Mouse (Mus musculus): ENCODE results near the gene Tut7.
"Not testable (repeated sequence)": the region's sequence is repeated elsewhere in the genome, so short reads cannot be mapped to it uniquely, and the experiment has no call there.

Tut7 gene

DNA sequence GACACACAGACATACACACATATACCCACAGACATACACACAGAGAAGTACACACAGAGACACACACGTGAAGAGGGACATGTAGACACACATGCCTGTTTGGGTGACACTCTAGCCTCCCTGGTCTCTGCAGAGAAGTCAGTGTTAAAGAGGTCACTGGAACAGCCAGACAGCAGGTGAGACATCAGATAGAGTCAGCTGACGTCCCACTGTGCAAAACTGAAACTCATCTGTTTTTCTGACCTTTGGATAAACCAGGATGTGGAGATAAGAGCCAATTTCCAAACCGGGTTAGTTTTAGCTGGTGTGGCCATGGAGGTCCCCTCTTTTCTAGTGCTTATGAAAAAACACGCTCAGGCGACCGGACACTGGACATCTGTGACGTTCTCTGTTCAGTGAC lies 9.5 kb upstream of the Tut7 start:
- DNase-seq = no peak

DNA sequence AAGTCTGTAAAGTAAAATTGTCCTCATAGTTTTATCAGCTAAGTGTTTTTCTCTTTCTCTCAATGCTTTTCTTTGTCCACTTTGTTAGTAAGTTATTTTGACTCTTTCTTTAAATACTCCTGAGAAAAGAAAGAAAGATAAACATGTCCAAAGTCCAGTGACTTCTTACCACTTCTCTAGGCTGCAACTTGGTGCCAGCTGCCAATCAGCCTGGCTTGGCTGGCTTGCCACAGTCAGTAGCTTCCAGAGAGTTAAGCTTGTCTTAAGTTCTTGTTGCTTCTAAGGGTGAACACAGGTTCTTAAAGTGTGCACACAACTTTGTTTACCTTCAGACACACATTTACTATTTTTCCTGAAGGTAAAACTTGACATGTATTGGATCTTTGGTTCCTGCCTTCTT lies 3.0 kb upstream of the Tut7 start:
- no peak for DNase-seq

DNA sequence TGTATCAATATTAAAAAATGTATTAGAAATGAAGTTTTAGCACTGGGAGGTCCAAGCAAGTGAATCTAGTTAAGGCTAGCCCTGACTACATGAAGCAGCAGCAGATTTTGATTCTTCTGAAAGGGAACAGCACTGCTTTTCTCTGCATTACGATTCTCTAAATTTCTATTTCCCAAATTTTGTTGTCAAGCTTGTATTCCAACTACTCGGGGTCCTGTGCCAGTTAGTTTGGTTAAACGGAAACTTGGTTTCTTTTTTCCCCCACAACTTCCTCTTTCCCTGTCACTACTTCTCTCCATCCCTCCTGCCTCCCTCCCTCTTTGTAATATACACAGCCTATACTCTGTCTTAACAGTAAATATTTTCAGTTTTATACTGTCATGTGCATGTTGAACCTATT lies 2.1 kb downstream of the Tut7 start:
- no peak for DNase-seq

DNA sequence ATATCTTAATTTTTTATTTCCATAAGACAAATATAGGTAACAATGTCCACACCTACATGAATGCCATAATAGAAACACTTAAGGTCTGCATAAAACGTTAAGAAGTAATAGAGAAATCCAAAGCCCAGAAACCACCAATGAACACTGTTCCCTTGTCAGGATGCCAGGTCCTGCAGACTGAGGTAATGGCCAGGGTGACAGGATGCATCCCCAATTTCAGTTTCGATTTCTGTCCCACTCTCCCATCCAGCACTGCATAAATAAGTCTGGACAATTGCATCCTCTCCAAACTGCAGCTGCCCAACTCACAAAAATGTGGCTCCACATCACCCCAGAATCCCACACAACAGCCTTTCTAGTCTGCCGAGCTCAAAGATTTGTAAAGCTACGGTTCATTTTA lies 2.8 kb downstream of the Tut7 start:
- DNase-seq = peak; percentile 44

DNA sequence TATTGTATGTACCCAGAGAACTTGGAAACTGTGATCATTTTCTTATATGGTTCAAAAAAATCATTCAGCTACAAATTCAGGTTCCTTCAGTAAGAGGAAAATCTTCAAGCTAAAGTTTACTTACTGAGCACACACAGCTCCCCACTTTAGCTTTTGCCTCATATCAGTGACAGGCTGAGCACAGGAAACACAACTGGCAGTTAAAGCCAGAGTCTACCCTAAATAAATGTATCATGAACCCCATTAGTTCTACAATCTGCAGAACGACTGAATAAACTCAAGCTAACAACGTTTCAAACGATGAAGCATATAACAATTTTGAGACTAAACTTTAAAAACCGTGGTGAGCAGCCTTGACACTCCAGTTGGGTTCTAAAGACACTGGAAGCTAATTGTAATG lies 5.6 kb downstream of the Tut7 start:
- no peak for DNase-seq

DNA sequence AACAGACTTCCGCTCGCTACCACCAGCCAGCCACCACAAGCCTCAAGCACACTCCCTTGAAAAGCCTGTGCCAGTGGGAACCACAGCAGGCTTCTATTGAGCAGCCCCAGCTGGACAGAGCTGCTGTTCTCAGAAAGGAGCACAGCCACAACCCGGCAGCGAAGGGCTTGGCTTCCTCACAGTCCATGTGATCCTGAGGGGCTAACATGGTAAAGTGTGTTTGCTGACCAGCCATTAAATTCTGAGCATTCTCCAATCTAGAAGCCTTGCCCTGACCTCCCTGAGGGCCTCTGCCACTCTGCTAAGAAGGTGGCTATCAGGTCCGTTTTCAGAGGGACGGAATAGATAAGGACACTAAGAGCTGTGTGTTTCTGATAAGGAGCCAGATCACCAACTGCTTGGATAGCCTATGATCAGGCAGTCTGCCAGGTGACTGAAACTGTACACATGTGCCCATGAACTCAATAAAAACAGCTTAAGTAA lies 8.8 kb downstream of the Tut7 start:
- peak; percentile 28 for DNase-seq

DNA sequence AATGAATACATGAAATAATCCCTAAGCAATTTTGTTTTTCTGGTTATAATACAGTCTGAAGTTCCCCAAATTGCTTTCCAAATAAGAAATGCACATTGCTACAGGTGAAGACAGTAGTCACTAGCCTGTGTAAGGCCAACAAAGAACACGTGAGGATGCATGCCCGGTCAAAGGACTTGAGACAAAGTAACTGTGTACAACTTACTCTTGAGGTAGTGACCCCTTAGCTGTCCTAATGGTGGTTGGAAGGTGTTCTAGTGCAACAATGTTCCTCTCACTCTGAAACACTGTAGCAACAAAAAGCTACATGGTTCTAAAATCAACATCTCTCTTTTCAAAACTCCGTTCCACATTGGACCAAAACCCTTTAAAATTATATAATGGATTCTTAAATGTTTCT lies 11.4 kb downstream of the Tut7 start:
- no peak for DNase-seq

DNA sequence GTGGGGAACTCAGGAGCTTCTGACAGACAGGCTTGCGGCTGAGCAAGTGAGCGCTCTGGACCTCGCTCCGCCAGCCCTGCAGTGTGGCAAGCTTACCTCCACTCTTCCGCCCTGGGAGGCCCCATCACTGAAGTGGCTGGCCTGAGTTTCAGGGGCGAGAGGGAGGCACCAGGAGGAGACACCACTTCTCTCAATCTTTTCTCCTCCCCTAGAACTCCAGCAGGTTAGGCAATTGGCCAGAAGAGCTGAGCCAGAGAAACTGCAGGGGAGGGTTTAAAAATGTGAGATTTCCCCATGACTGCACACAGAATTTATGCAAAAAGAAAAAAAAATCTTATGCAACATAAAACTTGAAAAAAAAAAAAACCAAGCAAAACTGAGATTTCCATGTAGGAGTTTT lies 21.9 kb downstream of the Tut7 start:
- no peak for DNase-seq

DNA sequence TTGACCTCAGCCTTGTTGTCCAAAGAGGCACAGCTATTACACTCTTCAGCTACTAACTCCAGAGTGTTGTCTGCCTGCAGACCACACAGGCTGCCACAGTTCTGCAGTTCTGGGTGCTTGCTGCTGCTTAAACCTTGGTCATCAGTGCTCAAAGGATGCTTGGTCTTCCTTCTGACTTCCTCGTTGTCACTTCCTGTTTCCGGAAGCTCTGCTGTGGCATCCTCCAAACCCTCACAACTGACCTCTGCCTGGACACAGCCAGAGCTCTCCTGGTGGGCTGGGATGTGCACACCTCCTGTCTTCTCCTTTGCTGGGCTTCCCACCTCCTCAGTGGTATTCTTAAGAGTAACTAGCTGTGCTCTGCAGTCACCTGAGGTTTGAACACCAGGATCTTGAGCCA lies 22.9 kb downstream of the Tut7 start:
- no peak for DNase-seq

DNA sequence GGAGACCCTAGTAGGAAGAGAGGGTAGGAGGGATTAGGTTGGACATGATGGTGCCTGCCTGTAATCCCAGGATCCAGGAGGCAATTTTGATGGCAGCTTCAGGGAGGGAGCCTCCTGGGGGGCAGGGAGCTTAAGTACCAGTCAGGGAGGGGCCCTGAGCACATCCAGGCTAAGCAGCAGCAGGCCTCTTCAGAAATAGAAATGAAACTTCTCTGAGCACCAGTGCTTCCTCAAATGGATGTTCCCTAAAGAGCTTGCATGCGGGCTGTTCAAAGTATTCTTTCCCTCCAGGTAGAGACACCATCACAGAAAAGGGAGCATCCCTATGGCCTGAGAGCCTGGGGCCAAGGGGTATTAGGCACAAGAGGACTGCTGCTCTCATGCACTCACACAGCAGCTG lies 24.6 kb downstream of the Tut7 start:
- DNase-seq = no peak

DNA sequence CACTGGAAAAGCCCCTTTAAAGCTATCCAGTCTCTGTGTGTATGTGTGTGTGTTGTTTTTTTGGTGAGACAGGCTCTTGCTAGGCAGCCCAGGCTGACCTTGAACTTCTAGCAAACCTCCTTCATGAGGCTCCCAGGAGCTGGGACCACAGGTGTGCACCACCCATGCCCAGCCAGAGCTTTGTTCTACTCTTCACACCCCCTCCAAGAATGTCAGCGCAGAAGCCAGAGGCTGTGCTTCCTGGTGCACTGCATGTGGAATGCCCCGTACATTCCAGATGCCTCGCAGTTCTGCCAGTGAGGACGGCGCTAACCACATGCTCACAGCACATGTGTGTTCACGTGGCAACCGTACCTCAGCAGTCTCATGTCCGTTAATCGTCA lies 26.5 kb downstream of the Tut7 start:
- DNase-seq = no peak

DNA sequence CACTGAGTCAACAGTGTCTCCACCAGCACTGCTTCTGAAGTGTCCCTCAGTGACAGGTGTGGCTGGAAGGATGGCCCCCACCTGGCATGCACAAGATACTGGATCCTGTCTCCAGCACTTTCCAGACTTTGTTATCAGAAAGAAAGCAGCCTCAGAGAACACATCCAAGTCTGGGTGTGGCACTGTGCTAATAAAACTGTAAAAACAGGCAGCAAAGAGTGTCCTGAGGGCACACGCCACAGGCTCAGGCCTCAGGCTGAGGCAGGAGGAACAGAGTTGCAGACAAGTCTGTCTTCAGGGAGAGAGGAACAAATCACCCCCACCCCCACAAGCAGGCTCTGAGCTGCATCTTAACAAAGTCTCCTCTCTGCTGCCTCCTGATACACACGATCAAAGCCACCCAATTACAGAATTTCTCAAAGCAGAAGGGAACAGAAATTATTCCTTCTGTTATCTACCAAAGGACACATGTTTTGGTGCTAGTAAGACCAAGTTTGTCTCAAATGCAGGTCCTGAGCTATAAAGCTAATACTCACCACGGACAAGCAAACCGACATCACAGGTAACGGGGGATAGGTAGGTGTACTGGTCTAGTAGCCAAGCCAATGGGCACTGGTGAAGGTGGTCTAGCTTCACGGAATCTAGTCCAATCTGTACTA lies 27.0 kb downstream of the Tut7 start:
- DNase-seq = no peak

DNA sequence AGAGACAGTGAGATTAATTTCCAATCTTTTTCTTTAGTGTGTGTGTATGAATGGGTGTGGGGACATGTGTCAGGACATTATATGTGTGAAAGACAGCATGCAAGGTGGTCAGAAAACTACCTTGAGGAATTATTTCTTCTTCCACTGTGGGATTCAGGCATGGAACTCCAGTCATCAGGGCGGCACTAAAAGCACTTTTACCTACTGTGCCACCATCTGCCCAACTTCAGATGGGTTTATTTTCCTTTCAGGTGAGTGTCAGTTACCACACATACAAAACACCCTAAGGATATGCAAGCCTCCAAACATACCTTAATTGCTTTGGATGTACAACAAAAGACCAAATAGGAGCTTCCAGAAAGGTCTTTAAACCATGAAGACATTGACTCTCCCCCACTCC lies 28.2 kb downstream of the Tut7 start:
- no peak for DNase-seq

DNA sequence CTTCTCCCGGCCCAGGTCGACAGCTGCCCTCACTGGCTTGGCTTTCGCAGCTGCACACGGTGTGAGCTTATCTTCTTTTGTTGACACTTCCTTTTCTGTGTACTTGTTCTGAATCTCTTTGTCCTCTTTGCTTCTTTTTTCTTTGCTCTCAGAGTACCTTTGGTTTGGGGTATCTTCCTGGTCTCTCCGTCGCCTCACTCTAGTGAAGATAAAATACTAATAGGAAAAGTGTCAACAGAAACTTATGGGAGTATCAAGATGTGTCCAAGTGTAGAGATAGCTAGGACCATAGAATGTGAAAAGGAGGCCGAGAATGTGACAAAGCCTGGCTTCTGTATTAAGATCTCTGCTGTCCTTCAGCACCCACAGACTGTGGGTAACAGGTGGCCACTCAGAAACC lies 40.8 kb downstream of the Tut7 start, which contains the start of gene Gm49354:
Gene Gm49354 (minus strand): TSS at position 101 of the 400 bp plus-strand sequence.
- no peak for DNase-seq

DNA sequence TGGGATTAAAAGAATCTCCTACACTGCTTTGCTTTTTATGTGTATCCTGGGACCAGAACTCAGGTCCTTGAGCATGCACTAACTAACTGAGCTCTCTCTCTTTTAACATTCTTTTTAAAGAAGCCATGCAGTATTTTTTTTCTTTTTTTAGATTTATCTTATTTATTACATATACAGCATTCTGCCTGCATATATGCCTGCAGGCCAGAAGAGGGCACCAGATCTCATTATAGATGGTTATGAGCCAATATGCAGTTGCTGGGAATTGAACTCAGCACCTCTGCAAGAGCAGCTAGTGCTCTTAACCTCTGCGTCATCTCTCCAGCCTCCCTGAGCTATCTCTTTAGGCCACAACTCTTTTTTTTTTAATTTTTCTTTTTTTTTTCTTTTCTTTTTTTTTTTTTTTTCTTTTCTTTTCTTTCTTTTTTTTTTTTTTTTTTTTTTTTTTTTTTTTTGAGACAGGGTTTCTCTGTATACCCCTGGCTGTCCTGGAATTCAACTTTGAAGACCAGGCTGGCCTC lies 43.1 kb downstream of the Tut7 start:
- DNase-seq = not testable (repeated sequence)

DNA sequence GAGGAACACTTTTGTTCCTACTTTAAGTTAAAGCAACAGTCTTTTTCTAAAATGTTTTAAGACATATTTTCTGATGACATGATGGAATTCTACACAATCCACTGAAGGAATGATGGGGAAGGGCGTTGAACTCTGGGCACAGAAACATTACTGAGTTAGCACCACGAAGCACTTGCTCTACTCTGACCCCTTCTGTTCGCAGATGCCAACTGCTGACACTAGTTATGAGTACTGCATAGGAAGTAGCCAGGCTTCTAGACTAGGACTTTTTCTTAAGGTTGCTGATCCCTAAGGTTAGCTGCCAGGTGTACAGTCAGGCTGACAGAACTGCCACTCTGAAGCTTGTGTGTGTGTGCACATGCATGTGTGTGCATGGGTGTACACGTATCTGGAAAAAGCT lies 43.7 kb downstream of the Tut7 start:
- no peak for DNase-seq

DNA sequence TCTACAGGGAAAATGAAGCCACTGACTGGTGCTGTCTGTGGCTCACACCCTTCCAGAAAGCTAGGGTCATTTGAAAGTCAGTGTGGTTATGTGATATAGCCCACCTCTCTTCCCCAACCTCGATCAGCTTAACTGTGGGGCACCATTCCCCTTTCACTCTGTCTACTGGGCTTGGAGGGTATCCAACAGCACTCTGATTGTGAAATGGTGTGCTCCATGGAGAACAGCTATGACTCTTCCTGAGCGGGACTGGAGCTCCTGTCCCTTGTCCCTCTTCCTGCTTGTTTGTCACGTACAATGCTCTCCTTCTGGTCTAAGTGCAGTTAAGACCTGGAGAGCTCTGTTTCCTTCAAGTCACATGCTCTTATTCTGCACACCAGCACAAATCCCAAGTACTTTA lies 47.8 kb downstream of the Tut7 start:
- DNase-seq = peak; percentile 52

DNA sequence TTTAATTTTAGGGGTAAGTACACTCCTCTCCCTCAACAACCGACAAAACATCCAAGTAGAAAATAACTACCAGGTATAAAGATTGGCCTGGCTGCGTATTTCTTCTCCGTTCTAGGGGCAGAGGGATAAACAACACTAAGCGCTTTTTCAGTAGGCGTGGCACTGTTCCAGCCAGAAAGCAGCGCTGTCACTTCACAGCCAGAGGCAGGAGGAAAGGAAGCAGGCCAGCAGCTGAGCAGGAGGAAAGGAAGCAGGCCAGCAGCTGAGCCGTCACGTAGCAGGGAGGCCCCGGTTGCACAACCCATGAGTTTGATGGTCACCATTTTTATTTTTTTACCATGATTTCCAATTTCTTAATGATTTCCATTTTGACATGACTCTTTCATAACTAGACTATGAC lies 51.7 kb downstream of the Tut7 start:
- DNase-seq = peak; percentile 84

DNA sequence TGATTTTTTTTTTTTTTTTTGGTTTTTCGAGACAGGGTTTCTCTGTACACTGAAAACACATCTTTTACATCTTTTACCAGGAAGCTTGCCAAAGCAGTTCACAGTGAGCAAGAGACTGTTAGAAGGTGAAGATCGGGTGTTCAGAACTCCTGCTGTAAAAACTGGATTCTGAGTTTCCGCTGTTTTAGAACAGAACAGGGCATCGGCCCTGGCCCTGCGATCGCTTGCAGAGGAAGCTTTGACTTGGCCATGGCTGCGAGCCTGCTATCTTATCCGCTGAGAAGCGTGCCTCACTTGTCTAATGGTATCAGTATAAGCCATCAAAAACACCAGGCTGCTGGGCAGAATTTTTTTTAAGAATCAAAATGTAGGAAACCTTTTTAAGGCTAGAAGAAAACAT lies 52.1 kb downstream of the Tut7 start:
- DNase-seq = peak; percentile 10

DNA sequence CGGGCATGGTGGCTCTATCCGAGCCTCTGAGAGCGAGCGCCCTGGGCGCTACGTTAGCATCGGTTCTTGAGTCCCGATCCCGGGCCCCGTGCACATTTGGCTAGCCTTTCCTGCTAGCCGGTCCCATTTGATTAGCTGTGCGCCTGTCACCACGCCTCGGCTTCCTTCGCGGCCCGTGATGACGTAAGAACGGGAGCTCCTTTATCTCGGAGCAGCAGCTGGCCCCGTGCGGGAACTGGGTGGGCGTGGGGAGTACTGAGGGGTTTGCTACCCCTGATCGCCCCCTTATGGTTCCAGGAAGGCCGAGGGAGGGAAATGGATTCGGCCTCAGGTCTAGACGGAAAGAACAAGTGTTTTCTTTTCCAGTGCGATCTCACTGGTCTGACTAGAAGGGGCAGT lies 52.8 kb downstream of the Tut7 start:
- peak; percentile 82 for DNase-seq

DNA sequence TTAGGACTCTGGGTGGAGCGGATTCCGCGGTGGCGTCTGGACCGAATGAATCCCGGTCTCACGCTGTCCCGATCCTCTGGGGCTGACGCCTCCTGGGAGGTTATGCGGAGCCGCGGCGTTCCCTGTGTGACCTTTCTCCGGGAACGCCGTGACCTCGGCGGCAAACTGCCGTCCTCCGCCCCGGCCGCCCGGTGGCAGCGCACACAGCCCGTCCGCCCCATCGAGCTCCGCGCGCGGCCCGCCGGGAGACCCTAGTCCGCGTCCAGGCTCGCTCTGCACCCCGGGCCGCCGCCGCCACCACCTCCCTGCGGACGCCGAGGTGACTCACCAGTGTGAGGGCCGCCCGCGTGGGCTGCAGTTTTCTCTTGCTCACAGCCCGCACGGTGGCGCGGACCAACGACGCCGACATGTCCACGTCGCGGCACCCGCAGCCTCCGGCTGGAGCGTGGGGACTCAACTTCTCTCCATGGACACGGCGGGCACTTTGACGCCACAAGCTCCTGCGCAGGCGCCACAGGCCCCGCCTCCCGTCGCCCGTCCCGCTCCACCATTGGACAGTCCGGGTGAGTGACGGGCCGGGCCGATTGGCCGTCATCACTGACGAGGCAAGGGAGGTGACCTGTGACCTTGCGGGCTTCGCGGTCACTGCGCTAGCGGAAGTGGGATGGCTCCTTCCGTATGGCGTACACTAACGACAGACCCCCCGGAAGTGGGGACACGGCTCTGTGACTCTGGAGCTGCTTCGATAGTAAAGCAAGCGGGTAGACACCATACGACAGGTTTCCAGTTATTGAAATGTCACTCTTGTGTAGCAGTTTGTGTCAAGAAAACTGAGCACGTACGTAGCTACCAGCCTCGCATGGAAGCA lies 53.4 kb downstream of the Tut7 start, which contains the start of gene Isca1:
Gene Isca1 (minus strand): TSS at position 515 of the 868 bp plus-strand sequence.
- peak; percentile 99 for DNase-seq

DNA sequence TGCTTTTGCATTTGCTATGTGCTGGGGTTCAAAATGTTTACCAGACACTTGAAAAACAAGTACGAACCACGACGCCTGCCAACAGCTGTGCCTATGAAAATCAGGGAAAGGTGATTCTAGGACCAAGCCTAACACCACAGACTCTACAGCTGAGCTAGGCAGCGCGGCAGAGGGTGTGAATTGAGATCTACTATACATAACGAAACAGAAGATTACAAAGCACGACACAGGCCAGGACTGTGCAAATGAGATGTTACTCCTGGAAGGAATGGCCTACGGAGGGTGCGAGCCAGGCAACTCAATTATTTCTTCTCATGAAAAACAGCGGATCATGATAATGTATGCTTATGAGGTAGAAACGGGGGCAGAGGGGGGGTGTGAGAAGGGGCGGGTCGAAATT lies 54.4 kb downstream of the Tut7 start:
- DNase-seq = no peak

DNA sequence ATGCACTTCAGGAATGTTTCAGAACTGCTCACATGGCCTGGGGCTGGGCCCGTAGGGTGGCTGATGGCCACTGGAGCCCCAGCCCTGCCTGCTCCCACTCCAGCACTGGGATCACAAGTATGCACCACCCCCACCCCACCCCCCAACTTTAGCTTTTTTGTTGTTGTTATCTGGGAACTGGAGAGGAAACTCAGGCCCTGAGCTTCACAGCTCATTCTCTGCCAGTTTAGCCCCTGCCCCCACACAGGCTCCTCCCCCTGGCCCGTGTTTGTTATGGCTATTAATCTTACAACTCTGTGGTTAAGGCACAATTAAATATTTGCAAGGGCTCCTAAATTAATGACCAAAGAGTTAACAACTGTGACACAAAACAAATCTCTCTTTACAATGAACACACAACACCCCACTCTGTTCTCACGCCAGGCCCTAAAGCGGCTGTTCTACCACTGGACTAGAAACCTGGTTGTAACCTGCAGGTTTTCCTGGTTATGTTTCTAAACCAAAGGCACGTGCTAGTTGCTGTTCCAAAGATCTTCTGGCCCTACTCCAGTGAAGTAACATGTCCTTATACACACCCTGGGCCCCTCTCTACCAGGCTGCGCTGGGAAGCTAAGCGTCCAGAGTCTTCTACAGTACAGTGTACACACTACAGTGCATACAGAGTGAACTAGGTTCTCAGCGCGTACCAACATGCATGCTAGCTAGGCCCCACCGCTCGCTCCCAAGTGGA lies 56.0 kb downstream of the Tut7 start:
- DNase-seq = peak; percentile 36

Data from lung, postnatal 14 days (tissue).